Mouse (Mus musculus) testis, adult 2 months (tissue): ENCODE results near the gene Smpd2. TPM values are rescaled to one million over a fixed set of nuclear protein-coding genes. Genes with fewer than 3 reads are reported as not detected.
"Not testable (repeated sequence)": the region's sequence is repeated elsewhere in the genome, so short reads cannot be mapped to it uniquely, and the experiment has no call there.

ENCODE experiments used
- H3K27ac ChIP-seq: fragments of 200-500 bp; 2 replicates; pipeline ENCODE4 v1.5.1; 2012; ENCODE audit warnings: low read depth, low read length; ENCODE audit not compliant: control insufficient read depth, insufficient read depth
- H3K27me3 ChIP-seq: fragments of 200-500 bp; 2 replicates; pipeline ENCODE4 v1.6.1; 2012; ENCODE audit warnings: mild to moderate bottlenecking, low read length, moderate library complexity; ENCODE audit not compliant: control insufficient read depth, insufficient read depth
- H3K36me3 ChIP-seq: fragments of 200-500 bp; 2 replicates; pipeline ENCODE4 v1.6.1; 2012; ENCODE audit warnings: mild to moderate bottlenecking, low read length; ENCODE audit not compliant: control insufficient read depth, insufficient read depth
- H3K4me1 ChIP-seq: fragments of 200-500 bp; 2 replicates; pipeline ENCODE4 v1.6.1; 2012; ENCODE audit warnings: low read length; ENCODE audit not compliant: control insufficient read depth, insufficient read depth
- H3K4me3 ChIP-seq: fragments of 200-500 bp; 2 replicates; pipeline ENCODE4 v1.5.1; 2012; ENCODE audit warnings: low read depth, mild to moderate bottlenecking, low read length, moderate library complexity, mixed read lengths; ENCODE audit not compliant: control insufficient read depth
- CTCF ChIP-seq: fragments of 200-500 bp; IDR thresholded peaks from 2 replicates; pipeline ENCODE4 v1.5.1; 2012; ENCODE audit warnings: low read depth, mild to moderate bottlenecking, inconsistent platforms, low read length, moderate library complexity; ENCODE audit not compliant: control insufficient read depth, insufficient read depth, insufficient replicate concordance
- POLR2A ChIP-seq: fragments of 200-500 bp; IDR thresholded peaks from 2 replicates; pipeline ENCODE4 v1.6.1; 2012; ENCODE audit warnings: low read depth, mild to moderate bottlenecking, inconsistent platforms, low read length, moderate library complexity; ENCODE audit not compliant: control insufficient read depth
- polyA plus RNA-seq: library from polyadenylated mRNA; depleted of rRNA; stranded (reverse); fragments of >200 nt; gene quantifications from 2 replicates; pipeline ENCODE4 v1.2.3, GENCODE M21; 2012

Gene Smpd2
- polyA plus RNA-seq, 1 experiment = 21.3 TPM

- H3K27ac ChIP-seq = no peak overlapping the region
- H3K4me1 ChIP-seq = no peaks in the 10 kb centered on the region
- no peak for TF ChIP-seq CTCF
- no peak for TF ChIP-seq POLR2A
- H3K36me3 ChIP-seq = no peaks in the 10 kb centered on the region
- H3K4me3 ChIP-seq = no peak overlapping the region
- no peaks in the 10 kb centered on the region for H3K27me3 ChIP-seq
Measured at GRCm38 (mm10) chr10:41514301-41514700, 24.1 kb upstream of the Smpd2 start.

- Histone ChIP-seq H3K36me3 (no peaks in the 10 kb centered on the region), H3K4me3 (no peak overlapping the region), H3K27me3 (no peaks in the 10 kb centered on the region), H3K27ac (no peak overlapping the region), H3K4me1 (no peaks in the 10 kb centered on the region)
- TF ChIP-seq CTCF = no peak
- TF ChIP-seq POLR2A = no peak
Measured at GRCm38 (mm10) chr10:41509160-41509559, 19.0 kb upstream of the Smpd2 start.

GRCm38 (mm10) chr10:41505446-41505845 is 15.3 kb upstream of the Smpd2 start:
- TF ChIP-seq CTCF = peak; percentile 40; the same call in 1 of the 2 replicates
- H3K4me1 ChIP-seq, H3K27ac ChIP-seq, H3K4me3 ChIP-seq, H3K36me3 ChIP-seq, H3K27me3 ChIP-seq: not testable (repeated sequence)

- Histone ChIP-seq H3K4me1 (no peaks in the 10 kb centered on the region), H3K4me3 (no peak overlapping the region), H3K27me3 (no peaks in the 10 kb centered on the region), H3K36me3 (no peaks in the 10 kb centered on the region), H3K27ac (no peak overlapping the region)
- TF ChIP-seq POLR2A = no peak
- TF ChIP-seq CTCF = no peak
Measured at GRCm38 (mm10) chr10:41504996-41505395, 14.8 kb upstream of the Smpd2 start.

- H3K4me3 ChIP-seq = no peak overlapping the region
- no peaks in the 10 kb centered on the region for H3K36me3 ChIP-seq
- TF ChIP-seq POLR2A (no peak), CTCF (no peak)
- no peaks in the 10 kb centered on the region for H3K4me1 ChIP-seq
- H3K27ac ChIP-seq = no peak overlapping the region
- no peaks in the 10 kb centered on the region for H3K27me3 ChIP-seq
Measured at GRCm38 (mm10) chr10:41500941-41501340, 10.8 kb upstream of the Smpd2 start.

- Histone ChIP-seq H3K27ac (no peak overlapping the region), H3K27me3 (no peaks in the 10 kb centered on the region), H3K4me3 (peak overlapping the region; percentile 55), H3K36me3 (no peaks in the 10 kb centered on the region), H3K4me1 (peaks cover 13% of the 10 kb centered on the region)
- TF ChIP-seq POLR2A (no peak), CTCF (no peak)
Measured at GRCm38 (mm10) chr10:41491111-41491510, 942 bp upstream of the Smpd2 start.

- TF ChIP-seq CTCF (no peak), POLR2A (no peak)
- Histone ChIP-seq H3K27me3 (no peaks in the 10 kb centered on the region), H3K36me3 (no peaks in the 10 kb centered on the region), H3K4me3 (peak overlapping the region; percentile 91), H3K27ac (no peak overlapping the region; the same call in 1 of the 2 replicates), H3K4me1 (peaks cover 13% of the 10 kb centered on the region)
Measured at GRCm38 (mm10) chr10:41490518-41490873, 327 bp upstream of the Smpd2 start.

GRCm38 (mm10) chr10:41489294-41489693 is 875 bp downstream of the Smpd2 start:
- H3K4me3 ChIP-seq = peak overlapping the region; percentile 91
- H3K4me1 ChIP-seq = peaks cover 13% of the 10 kb centered on the region
- H3K27me3 ChIP-seq = no peaks in the 10 kb centered on the region
- H3K27ac ChIP-seq = no peak overlapping the region
- TF ChIP-seq CTCF (no peak), POLR2A (no peak)
- no peaks in the 10 kb centered on the region for H3K36me3 ChIP-seq
